Mouse (Mus musculus) retina, embryonic 14.5 days (tissue): ENCODE measurements at regions not wholly inside any gene's neighbourhood (a gene's known extent, or its start where the extent isn't known, plus 50 kb on each side); places are given as distances from the start of the nearest gene placed in this dataset.

ENCODE experiments used
- DNase-seq: peaks from one replicate; pipeline ENCODE4 v3.0.0-alpha.2; 2015; ENCODE audit warnings: low spot score

DNA sequence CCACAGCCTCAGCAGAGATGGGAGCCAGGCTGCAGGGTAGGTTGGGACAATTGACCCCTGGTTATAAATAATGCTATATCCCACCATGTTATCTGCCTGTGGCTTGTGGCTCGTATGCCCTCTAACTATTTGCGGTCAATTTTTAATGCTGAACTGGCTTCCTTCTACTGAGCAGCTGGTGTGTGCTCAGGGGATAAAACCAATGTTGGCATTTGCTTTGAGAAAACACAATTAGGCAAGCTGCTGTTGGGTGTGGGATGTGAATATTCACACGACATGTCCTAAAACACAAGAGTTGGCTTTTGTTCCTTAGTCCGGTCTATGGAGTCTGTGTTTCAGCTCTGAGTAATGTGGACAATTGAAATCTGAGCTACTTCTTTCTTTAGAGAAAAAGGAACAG, 123.6 kb upstream of the Npvf start:
- peak; percentile 47 for DNase-seq

DNA sequence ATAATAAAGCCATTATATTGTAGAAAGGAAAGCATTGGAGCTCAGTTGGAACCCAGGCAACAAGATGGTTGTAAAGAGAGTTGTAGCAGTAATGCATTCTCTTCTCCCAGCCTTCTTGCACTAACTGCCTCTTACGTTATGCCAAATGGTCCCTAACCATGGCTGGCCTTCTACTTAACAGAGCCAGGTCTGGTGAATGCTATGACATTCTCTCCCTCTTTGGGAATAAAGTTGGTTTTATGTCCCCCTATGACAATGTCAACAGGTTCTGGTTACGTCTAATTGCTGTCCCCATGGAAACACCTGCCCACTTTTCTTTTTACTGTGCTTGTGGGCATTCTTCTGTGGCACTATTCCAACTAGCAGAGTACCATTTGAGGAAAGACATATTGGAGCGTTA, 126.4 kb upstream of the Npvf start:
- DNase-seq: no peak

DNA sequence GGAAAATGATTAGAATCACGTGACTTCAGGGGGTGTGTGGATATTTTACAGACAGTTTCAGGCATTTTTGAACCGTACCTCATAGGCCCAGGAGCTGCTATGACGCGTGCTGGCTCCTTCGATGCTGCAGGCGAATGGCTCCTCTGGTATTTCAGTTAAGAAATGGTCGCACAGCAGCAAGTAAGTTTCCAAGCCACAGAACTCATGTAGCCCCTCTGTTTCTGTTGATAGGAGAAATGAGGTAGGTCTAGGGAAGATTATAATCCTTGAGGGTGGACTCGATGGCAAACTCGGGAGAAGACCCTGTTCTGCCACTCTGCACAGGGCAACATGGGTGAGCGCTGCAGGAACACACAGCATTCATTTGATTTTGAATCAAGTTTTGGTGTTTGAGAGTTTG, 127.0 kb upstream of the Npvf start:
- no peak for DNase-seq

DNA sequence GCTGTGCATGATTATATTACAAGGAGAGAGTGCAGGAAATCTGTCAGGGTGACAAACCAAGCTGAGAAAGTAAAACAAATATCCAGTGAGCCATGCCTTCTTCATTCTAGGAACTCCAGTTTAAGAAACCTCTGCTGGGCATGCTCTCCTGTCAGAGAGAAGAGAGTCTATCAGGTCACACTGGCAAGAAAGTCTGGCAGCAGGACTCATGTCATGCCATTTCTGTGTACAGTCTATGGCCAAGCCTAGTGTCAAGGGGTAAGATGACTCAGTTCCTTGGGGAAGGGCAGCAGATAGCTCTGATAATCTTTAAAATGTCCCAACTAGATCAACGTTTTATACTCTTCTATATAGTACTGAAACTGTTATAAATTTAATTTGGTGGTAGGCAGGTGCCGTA, 128.0 kb upstream of the Npvf start:
- no peak for DNase-seq

DNA sequence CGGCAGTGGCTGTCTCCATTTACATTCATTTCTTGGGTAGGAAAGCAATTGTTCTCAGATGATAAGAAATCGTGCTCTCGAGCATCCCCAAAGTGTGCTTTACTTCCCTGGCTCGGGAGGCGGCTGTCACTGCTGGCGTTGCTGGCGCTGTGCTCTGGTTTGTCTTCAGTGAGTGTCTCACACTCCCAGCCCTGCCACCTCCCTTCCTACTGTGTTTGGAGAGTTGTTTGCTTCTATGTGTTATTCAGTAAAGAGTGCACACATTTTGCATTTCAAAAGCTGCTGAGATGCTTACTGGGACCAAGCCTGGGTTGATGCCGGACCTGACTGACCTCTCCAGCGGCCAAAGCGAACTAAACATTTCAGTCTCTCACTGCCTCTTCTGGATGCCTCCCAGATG, 129.3 kb upstream of the Npvf start:
- no peak for DNase-seq

DNA sequence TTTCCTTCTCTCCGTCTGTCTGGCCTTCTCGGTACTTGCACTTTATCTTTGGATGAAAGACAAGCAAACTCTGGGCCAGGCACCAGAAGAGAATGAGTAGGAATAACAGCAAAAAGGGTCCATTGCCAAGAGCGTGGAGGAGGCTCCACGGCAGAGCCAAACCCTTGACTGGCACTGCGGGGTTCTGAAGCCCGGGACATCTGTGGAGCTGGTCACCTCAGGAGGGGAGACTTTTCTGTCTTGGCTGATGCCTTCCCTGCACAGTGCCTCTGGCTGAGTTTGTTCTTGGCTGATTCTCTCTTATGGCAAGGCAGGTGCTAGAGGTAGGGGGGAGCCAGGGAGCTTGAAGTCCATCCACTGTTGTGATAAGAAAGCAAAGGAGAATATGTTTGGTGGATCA, 130.1 kb upstream of the Npvf start:
- no peak for DNase-seq

DNA sequence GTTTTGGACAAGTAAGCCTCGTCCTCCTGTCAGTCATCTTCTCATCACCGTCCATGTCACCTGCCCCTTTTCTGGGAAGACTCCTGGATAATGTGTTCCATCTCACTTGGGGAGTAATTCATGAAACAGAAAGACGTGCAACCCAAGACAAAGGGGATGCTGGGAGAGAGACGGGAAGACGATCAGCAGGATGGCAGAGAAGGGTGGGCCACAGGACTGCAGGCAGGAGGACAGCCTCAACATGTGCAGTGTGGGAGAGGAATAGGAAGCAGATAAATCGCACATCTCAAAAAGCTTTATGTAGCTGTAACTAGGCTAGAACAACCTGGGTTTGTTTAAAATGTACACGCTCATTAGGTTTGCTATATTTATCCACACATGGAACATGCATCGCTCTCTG, 133.4 kb upstream of the Npvf start:
- no peak for DNase-seq

DNA sequence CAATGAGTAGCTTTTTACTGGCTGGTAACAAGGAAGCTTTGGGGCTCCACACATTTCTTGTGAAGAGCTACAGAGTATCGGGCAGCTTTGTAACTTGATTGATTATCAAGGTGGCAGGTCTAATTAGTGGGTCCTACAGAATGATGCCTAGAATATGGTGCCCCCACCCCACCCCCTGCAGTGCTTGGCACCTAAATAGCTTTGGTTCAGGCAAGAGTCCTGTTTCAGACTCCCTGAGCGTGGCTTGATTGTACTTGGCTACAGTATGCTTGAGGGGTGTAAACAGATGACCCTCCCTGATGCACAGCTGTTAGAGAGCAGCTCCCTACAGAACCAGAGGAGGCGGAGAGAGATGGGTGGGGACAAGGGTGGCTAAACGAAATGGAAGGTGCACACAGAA, 145.7 kb upstream of the Npvf start:
- no peak for DNase-seq

DNA sequence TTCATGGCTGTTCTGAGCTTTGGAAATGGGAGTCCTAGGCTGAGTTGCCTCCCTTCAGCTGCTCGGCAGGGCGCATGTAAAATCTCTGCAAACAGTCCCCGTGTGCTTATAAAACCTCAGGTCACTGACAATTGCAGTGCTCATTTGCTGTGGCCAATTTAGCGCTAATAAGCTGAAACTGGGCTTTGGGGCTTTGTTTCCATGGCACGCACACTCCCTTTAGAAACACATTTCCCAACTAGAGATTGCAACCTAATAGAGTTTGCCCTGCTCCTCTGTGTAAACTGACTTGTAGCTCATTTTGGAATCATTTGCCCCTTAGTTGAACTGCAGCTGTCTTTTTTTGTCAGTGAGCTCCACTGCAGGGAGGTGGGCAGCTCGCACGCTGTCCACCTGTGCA, 148.7 kb upstream of the Npvf start:
- peak; percentile 52 for DNase-seq

DNA sequence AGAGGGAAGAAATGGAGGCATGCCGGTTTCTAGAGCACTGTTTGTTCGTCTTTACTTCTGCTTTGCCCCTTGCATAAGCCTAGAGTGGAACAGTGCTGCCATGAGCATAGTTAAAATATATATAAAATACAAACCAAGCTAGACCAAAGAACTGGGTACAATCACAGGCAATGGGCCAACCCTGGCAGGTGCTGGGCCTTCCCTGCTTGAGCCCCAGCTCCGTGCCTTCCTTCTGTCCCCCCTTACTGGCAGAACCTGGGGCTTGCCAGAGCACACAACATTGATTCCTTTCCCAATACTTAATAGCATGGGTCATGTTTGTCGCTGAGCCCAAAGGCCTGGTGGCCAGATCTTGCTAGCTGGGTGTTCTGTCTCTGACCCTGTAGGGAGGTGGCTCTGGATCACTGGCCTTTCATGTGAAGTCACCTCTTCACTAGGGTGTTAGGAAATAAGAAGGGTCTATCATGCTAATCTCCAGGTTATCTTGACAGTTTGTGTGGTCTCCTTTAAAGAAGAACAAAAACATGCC, 150.3 kb upstream of the Npvf start:
- DNase-seq: no peak

DNA sequence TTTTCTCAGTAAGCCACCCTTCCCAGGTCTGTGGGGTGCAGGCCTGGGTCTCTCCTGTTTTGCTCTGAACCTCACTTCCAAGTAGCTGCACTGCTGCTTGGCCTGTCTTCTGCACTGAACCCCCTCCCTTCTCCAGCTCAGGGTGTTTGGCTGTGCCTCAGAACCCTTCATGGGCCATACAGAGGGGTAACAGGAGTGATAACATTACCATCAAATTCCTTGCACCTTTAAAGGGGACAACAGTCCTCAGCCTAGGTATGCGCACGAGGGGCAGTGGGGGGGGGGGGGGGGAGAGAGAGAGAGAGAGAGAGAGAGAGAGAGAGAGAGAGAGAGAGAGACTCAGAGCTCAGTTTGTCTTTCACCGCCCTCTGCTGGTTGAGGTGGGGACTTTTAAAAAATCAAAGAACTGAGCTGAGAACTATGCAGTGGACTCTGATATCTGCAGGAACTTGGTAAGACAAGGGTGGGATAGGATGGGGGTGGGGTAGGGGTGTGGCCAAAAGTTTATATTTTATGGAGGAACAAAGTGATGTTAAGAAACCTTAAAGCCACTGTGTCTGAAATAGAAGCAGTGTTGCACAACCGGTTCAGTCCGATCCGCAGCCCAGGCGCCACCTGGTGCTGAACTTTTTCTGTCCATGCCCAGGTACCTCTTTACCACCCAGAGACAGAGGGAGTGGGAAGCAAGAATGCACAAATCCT, 152.3 kb upstream of the Npvf start:
- DNase-seq: peak; percentile 86

DNA sequence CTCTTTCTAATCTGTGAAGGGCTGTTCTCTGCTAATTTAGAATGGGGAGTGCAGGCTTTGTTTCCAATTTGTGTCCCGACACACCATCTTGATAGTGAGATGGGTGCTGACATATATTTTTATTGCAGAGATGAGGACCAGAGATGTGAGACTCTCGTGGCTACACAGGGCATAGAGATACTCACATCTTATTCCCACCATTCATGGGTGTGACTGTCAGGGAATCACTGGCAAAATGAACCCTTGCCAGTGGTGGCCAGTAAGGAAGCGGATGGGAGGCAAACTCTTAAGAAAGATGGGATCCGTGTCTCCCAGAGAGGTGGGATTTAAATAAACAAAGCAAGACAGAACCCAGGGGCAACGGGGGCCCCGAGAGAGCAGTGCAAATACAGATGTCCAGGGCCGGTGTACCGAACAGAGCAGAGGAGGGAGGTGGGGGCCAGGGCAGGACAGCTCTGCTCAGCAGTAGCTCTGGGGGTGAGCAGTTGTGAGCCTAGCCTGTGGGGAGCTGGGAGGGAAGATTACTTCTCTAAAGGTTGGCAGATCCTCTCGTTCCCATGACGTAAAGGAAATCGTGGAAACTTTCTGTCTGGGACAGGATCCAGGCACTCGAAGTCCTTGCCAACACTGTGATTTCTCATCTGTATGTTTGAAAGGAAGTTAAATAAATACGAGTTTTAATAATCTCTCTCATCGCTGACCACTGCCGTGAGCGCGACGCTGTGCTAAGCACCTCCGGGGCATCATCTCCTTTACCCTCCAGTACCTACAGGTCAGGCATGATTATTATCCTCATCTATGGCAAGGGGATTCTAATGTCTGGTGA, 153.2 kb upstream of the Npvf start:
- no peak for DNase-seq

DNA sequence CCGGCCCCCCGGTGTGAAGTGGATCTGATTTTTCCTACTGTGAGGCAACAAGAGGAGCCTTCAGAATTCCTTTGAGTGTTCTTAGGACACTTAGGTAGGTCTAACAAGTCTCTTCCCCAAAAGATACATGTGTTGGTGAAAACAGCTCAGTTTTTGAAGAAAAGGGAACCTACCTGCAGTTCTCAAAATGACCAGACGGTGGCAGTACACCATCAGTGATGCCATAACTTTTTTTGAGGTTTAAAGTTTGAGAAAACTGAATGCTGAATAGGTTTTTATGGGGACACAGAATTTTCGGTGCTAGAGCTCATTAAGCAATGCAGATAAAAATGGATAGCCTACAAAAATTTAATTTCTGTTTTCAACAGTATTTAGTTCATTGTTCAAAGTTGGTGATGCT, 153.9 kb upstream of the Npvf start:
- peak; percentile 90 for DNase-seq

DNA sequence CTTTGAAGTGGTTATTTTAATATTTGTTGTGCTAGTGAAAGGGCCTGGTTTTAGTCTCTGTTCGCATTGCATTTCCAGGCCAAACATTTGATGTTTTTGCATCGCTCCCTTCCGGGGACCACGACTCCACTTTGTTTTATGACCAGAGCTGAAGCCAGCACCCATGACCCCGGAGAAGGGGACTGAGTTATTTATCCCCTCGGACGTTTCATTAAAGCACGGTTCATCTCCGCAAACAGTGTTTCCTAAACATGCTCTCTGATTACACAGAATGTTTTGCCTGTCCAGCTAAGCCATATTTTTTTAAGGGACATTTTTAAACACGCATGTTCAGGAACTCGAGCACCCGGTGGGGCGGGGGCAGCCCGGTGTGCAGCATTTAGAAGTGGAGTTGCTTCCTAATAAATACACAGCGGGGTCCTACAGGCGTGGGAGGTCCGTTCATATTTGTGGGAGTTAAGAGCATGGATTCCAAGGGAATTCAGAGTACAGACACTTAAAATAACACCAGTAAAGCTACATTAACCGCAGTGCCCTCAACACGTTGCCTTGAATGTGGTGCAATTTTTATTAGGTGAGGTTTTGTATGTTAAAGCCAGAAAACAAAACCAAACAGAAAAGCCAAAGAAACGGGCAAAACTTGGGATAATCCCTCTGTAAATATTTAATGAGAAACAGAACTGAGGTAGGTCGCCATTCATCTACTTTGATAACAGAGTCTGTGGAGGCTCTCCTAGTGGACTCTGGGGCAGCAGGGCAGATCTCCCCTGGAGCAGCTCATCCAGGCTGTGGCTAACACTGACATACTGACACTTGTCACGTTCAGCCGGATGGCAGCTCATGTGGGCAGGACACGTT, 154.8 kb upstream of the Npvf start:
- DNase-seq: peak; percentile 17

DNA sequence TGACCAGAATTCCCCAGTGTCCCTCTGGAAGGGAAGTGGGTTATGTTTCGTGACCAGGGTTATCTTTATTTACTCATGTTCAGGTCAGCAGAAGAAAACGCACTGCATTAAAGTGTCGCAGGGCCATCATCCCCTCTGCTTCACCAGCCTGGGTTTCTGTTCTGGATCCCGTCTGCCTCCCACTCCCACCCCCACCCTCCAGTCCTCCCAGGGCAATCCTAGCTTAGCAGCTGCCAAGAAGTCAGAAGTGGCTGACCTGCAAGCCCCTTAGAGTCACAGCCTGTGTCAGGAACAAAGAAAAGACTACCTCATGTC, 155.4 kb upstream of the Npvf start:
- no peak for DNase-seq

DNA sequence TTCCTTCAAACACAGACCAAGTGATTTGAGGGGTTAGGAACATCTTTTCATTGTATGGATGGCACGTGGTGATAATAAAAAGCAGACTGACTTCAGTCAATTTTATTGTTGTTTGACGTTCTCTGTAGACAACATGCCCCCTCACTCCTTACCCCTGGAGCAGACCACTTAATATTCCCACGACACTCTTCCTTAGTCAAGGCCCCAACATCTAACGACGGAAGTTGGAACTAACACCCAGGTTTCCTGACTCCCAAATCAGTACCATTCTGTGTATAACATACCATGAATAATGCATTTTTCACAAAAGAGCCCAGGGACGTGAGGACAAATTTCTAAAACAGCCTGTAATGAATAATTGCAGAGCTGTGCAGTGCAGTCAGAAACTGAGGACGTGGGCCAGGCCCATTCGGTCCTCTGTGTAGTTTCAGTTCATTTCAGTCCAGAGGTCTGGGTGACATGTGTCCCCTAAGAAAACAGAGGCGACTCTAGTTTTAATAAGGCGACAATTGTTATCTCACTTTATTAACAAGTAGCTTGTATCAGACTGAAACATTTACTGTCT, 160.8 kb upstream of the Npvf start:
- no peak for DNase-seq

DNA sequence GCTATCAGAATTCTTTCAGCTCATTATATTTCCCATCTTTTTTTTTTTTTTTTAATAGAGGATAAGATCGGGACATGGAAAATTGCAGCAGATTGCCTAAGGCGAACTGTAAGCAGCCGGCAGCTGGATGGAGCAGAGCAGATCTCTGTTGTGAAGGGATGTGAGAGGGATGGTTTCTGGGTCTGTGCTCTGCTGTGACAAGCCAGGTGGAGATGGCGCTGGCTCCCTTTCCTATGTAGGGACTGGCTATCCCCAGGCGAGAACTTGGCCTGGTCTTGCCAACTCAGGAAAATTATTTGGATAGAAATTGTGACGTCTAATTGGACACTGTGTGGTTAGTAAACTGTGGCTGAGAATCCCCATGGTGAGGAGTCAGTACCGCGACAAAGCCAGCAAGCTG, 161.3 kb upstream of the Npvf start:
- DNase-seq: no peak

DNA sequence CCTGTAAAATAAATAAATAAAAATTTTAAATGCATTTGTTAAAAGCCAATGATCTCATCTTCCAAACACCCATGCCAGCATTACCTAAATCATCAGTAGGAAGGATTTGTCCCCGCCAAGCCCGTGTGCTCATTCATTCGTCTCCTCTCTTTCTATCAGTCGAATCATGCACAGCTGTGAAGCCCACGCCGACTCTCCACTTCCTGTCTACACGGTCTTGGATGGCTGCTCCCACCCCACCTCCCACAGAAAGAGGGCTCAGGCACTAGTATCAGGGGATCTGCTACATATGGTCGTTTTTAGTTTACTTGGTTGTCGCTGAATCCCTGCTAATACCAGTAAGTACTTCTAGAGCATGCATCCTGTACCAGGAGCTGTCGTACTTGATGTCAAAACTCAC, 163.2 kb upstream of the Npvf start:
- no peak for DNase-seq

DNA sequence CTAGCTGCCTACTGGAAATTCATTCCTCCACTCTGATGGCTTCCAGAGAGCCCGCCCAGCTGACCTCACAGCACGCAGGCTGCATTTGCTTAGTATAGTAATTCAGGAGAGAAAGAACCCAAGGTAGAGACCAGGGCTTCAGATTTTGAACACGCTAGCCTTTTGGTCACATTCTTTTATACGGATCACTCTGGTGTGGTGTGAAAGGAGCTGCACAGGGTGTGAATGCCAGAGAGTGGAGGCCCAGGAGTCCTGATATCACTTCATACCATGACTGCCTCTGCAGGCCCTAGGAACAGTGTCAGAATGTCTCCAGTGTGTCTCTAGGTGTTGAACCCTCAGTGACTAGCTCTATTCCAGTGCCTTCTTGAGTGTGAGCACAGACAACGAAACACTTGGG, 164.2 kb upstream of the Npvf start:
- no peak for DNase-seq

DNA sequence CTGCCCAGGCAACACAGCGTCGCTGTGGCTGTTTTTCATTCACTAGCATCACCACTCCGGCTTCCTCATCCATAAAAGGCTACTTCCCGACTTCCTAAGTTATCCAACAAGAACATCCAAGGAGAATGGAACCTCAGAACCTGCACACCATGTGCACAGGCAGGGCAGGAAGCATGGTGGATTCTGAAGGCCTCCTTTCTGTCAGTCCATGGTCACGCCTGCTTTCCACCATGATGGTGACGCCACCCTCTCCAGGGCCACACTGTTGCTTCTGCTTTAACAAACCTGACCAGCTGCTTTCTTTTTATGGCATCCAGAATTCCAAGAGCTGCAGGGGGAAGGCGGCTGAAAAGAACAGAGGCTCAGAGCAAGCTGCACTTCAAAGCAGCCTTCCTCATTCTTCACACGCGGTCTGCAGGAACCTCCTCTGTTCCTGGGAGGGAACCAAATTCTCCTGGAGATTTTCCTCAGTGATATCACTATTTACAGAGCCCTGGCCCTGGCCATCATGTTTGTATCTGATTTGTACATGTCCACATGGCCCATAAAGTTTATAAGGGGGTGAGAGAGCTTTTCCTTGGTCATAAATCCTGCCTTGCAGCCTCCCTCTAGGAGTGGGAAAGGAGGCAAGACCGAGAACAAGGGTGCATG, 164.8 kb upstream of the Npvf start:
- no peak for DNase-seq

DNA sequence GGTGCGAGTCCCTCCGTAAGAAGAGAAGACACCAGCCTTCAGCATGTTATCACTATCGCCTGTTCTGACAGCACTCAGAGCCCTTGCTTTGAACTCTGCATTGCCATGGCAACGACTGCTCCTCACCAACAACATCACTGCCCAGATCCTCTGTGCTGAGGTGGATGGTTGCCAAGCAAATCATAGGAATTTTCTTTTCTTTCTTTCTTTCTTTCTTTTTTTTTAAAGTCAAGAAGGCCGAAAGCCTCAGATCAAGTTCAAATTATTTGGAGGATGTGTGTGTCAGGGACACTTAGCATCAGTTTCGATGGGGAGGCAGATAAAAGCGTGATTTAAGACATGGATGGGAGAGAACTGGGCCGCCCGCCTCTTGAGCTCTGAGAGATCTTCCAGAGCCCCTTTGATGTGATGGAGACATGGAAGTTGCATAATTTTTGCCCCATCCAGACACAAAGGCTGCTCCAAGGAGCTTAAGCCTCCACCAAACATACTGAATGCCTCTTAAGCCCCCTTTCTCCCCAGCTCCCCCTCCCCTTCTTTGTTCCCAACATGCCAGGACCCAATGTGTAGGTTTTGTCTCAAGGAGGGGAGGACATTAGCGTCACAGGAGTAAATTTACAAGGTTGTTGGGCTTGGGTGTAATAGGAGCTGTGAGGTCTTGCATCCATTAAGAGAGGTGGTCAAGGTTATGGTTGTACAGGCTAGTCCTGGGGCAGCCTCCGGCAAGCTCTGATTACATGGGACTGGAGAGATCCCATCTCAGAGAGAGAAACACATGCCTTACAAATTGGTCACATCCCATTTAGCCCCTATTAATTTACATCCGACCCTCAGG, 167.4 kb upstream of the Npvf start:
- DNase-seq: no peak
